Mouse (Mus musculus): ENCODE measurements at regions not wholly inside any gene's neighbourhood (a gene's known extent, or its start where the extent isn't known, plus 50 kb on each side); places are given as distances from the start of the nearest gene placed in this dataset.

DNA sequence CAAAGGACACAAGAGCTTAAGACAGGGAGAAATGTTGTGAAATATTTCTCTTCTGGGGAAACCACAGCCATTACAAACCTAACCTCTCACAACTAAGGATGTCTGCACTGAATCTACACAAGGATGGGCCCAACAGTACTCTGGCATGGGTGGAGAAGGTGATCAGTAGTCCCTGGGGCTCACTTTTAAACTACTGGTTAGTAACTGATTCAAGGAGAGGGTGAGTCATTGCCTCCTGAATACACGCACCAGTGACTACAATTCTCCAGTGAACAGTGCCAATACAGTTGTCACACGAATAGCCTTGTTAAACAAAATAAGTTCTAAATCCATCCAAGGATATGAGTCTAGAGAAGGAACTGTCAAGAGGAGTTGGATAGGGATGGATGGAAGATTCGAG, 232.6 kb upstream of the Gm21830 start:
- no peak overlapping the region for H3K4me3 ChIP-seq
- no peaks in the 10 kb centered on the region for H3K27me3 ChIP-seq
- H3K4me2 ChIP-seq, result no peak overlapping the region
- ATAC-seq (ENCODE audit: low FRiP score), result no peak
- no peak overlapping the region for H3K27ac ChIP-seq
- no peaks in the 10 kb centered on the region for H3K4me1 ChIP-seq (replicated peaks)
- H3K36me3 ChIP-seq, result no peaks in the 10 kb centered on the region
- no peaks in the 10 kb centered on the region for H3K9me3 ChIP-seq
- 83% methylated on average over 3 of the region's 3 CpGs for WGBS
- no peak overlapping the region for H3K9ac ChIP-seq

DNA sequence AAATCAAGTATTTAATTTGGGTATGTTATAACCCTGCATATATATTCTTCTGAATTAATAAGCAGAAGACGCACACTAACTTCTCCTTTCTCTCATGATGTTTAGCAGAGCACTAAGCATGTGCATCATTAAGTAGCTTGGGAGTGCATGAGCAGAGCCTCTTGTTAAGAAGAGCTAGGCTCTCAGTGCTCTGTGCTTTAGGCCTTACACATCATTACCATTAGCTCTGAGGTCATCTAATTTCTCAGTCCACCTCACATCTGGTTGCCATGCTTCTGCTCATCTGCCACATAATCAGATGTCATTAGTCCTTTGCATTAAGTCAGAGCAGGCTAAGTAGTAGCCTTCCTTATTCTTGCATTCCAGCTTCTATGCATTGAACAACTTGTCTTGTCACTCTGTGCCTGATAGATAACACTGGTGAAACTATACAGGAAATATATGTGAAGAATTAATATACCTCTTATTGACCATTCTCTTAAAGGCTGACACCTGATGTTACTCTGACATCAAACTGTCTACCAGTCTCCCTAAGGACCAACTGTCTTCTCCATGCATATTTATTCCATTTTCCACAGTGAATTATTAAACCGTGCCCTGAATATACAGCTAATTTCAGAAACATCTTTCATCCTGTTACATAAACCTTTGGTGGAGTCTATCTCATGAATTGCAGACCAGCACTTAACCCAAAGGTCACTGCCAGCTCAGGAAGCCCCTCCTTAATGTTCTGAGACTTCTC, 192.3 kb upstream of the Gm21830 start:
- ATAC-seq (ENCODE audit: low FRiP score), result no peak
- Histone ChIP-seq H3K27ac (no peak overlapping the region), H3K36me3 (no peaks in the 10 kb centered on the region), H3K9ac (no peak overlapping the region), H3K4me1 (replicated peaks) (no peaks in the 10 kb centered on the region), H3K9me3 (no peaks in the 10 kb centered on the region), H3K4me2 (no peak overlapping the region), H3K27me3 (no peaks in the 10 kb centered on the region), H3K4me3 (no peak overlapping the region)
- WGBS, result 66% methylated on average over 2 of the region's 2 CpGs

DNA sequence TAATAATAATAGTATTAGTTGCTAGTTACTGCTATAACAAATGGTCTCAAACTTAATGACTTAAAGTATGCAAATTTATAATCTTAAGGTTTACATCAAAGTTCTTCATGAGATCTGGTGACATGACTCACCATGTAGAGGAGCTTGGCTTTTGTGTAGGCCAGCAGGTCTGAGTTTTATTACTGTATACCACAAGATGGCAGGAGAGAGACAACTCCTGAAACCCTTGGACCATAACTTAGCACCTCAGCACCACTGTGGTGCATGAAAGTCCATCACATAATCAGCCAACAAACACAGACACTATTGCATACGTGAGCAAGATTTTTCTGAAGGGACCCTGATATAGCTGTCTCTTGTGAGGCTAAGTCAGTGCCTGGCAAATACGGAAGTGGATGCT, 187.2 kb upstream of the Gm21830 start:
- Histone ChIP-seq H3K9ac (no peak overlapping the region), H3K4me3 (no peak overlapping the region), H3K36me3 (no peaks in the 10 kb centered on the region), H3K9me3 (no peaks in the 10 kb centered on the region), H3K4me2 (no peak overlapping the region), H3K27ac (no peak overlapping the region), H3K27me3 (no peaks in the 10 kb centered on the region), H3K4me1 (replicated peaks) (no peaks in the 10 kb centered on the region)
- no peak for ATAC-seq (ENCODE audit: low FRiP score)
- 86% methylated on average over 2 of the region's 2 CpGs for WGBS

DNA sequence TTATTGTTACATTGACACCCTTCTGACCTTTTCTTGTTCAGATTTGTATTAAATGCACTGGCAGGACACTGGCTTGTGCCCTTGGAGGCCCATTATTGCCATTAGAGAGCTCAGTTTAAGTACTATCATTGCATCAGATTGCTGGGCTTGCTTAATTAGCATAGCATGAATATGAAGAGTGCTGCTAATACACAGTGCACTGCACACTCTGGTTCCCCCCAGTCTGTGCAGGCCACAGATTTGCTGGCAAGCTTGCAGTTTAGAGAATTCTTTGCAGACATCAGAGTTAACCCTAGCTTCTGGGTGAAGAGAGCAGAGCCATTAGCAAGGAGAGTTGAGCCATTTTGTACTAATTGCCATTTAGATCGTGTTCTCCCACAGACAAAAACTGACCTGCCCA, 156.1 kb upstream of the Gm21830 start:
- Histone ChIP-seq H3K36me3 (no peaks in the 10 kb centered on the region), H3K9ac (no peak overlapping the region), H3K4me1 (replicated peaks) (0 out of 2 replicates have a peak, but pooled peaks cover 4% of the 10 kb centered on the region), H3K9me3 (no peaks in the 10 kb centered on the region), H3K27ac (no peak overlapping the region), H3K4me2 (no peak overlapping the region), H3K27me3 (no peaks in the 10 kb centered on the region), H3K4me3 (no peak overlapping the region)
- WGBS, result 44% methylated on average over 1 of the region's 1 CpGs
- peak; percentile 75; the same call in 1 of the 2 replicates for ATAC-seq (ENCODE audit: low FRiP score)

Measured in hindbrain, embryonic 13.5 days (tissue).